In the genomic region with DNA sequence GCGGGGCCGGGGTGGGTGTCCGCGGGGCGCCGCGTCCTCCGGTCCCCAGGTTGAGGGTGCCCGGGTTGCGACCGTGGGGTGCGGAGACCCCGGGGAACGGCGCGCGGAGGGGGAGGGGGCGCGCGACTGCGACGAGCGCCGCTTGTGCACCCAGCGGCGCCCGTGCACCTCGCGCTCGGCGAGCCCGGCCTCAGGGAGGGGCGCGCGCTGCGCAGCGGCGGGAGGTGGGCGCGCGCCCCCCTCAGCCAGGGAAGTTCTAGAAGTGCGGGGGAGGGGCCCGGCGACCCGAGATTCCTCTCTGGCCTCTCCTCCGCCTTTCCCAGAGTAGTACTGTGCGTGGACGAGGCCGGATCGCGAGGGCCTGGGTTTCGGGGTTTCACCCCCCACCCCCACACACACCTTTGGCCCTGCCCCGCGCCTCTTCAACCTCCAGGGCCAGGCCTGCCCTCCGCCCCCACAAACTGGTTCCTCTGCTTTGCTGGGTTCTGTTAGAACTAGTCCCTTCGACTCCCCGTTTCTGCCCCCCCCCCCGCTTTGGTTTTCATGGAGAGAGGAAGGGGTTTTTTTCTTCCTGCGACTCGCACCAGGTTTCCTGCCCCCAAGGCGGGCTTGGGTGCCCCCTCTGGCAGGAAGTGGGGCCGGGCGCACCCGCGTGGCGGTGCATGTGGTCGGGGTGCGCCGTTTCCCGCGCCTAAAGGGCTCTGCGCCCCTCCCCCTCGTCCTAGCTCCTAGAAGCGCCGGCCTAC, we compare ENCODE assay signal across 8 mouse cellular contexts. TPM values are rescaled to one million over a fixed set of nuclear protein-coding genes. Genes with fewer than 3 reads are reported as not detected.
DNase-seq lines count a peak whose midpoint lies in the region; ATAC-seq and TF ChIP-seq lines count a peak whose summit lies in the region.

No protein-coding gene starts in this region.

- H3K9ac ChIP-seq in hindbrain, embryonic 12.5 days: peak overlapping the region; percentile 93
- H3K9ac ChIP-seq in liver, embryonic 16.5 days (ENCODE audit: low read depth, low read length): peak overlapping the region; percentile 83
- H3K9ac ChIP-seq in neural tube, embryonic 11.5 days (ENCODE audit: low read length): peak overlapping the region; percentile 93

- peak overlapping the region; percentile 80 for H3K27ac ChIP-seq in cerebellum, adult 2 months (ENCODE audit: insufficient read depth, low read length)
- H3K27ac ChIP-seq in hindbrain, embryonic 12.5 days: peak overlapping the region; percentile 95
- H3K27ac ChIP-seq in liver, embryonic 16.5 days (ENCODE audit: low read length): peak overlapping the region; percentile 92
- peak overlapping the region; percentile 97 for H3K27ac ChIP-seq in neural tube, embryonic 11.5 days (ENCODE audit: low read depth, low read length)

- peak; percentile 51 for ATAC-seq in hindbrain, embryonic 12.5 days (ENCODE audit: low FRiP score)
- peak; percentile 9 for ATAC-seq in liver, embryonic 16.5 days (ENCODE audit: low read depth)
- ATAC-seq in neural tube, embryonic 11.5 days (ENCODE audit: insufficient read depth, low FRiP score, low TSS enrichment): peak; percentile 13; the same call in 1 of the 2 replicates

- 3% methylated on average over 70 of the region's 75 CpGs for WGBS in cerebellum, adult 2 months
- under 1% methylated on average over 62 of the region's 75 CpGs for WGBS in hindbrain, embryonic 12.5 days
- WGBS in liver, embryonic 16.5 days (ENCODE audit: insufficient replicate concordance): under 1% methylated on average over 50 of the region's 75 CpGs
- WGBS in neural tube, embryonic 11.5 days: under 1% methylated on average over 55 of the region's 75 CpGs

- no peak for TF ChIP-seq CTCF in cerebellum, adult 2 months (IDR thresholded peaks at IDR 0.05; ENCODE audit: borderline replicate concordance, insufficient read depth, low read depth, low read length)

- peaks cover 22% of the 10 kb centered on the region for H3K4me1 ChIP-seq in cerebellum, adult 2 months (ENCODE audit: control insufficient read depth, insufficient read depth, low read length)
- peaks cover 44% of the 10 kb centered on the region for H3K4me1 ChIP-seq in hindbrain, embryonic 12.5 days
- peaks cover 53% of the 10 kb centered on the region for H3K4me1 ChIP-seq in liver, embryonic 16.5 days (ENCODE audit: control insufficient read depth, low read depth, low read length)
- peaks cover 33% of the 10 kb centered on the region for H3K4me1 ChIP-seq in neural tube, embryonic 11.5 days (ENCODE audit: control insufficient read depth, insufficient read depth, low read length)

- no peaks in the 10 kb centered on the region for H3K27me3 ChIP-seq in cerebellum, adult 2 months (ENCODE audit: control insufficient read depth, insufficient read depth, low read length)
- H3K27me3 ChIP-seq in hindbrain, embryonic 12.5 days: peaks cover 10% of the 10 kb centered on the region; the same call in 1 of the 2 replicates
- H3K27me3 ChIP-seq in liver, embryonic 16.5 days (ENCODE audit: control insufficient read depth, insufficient read depth, low read depth, low read length): no peaks in the 10 kb centered on the region
- H3K27me3 ChIP-seq in neural tube, embryonic 11.5 days (ENCODE audit: control insufficient read depth, insufficient read depth, low read length): no peaks in the 10 kb centered on the region

- TF ChIP-seq POLR2A in cerebellum, adult 2 months (IDR thresholded peaks at IDR 0.05; ENCODE audit: borderline replicate concordance, insufficient read depth, low read length): no peak

- H3K4me3 ChIP-seq in cerebellum, adult 2 months (replicated peaks; ENCODE audit: insufficient read depth, low read depth, low read length): peak overlapping the region; percentile 85
- peak overlapping the region; percentile 89 for H3K4me3 ChIP-seq in hindbrain, embryonic 12.5 days
- H3K4me3 ChIP-seq in liver, embryonic 16.5 days (ENCODE audit: low read depth, low read length): peak overlapping the region; percentile 81
- H3K4me3 ChIP-seq in neural tube, embryonic 11.5 days (ENCODE audit: low read depth, low read length): peak overlapping the region; percentile 97

- H3K36me3 ChIP-seq in hindbrain, embryonic 12.5 days: peaks cover 12% of the 10 kb centered on the region; the same call in 1 of the 2 replicates
- peaks cover 4% of the 10 kb centered on the region; the same call in 1 of the 2 replicates for H3K36me3 ChIP-seq in liver, embryonic 16.5 days (ENCODE audit: control insufficient read depth, insufficient read depth)
- H3K36me3 ChIP-seq in neural tube, embryonic 11.5 days (ENCODE audit: control insufficient read depth, insufficient read depth, low read length): 0 out of 2 replicates have a peak, but pooled peaks cover 2% of the 10 kb centered on the region

- H3K9me3 ChIP-seq in hindbrain, embryonic 12.5 days (replicated peaks): no peaks in the 10 kb centered on the region
- no peaks in the 10 kb centered on the region for H3K9me3 ChIP-seq in liver, embryonic 16.5 days (replicated peaks; ENCODE audit: control insufficient read depth, low read length)
- H3K9me3 ChIP-seq in neural tube, embryonic 11.5 days (ENCODE audit: control insufficient read depth, low read length): no peaks in the 10 kb centered on the region

- H3K4me2 ChIP-seq in hindbrain, embryonic 12.5 days (replicated peaks): peak overlapping the region; percentile 82
- H3K4me2 ChIP-seq in liver, embryonic 16.5 days (ENCODE audit: low read depth, low read length): peak overlapping the region; percentile 92
- peak overlapping the region; percentile 91 for H3K4me2 ChIP-seq in neural tube, embryonic 11.5 days (ENCODE audit: low read depth)

- peak; percentile 48 to 64 for DNase-seq in cerebellum, adult 2 months
- DNase-seq in cerebellum, adult 9-10 months: no peak
- peak; percentile 71 to 72 for DNase-seq in B cell, adult 2 months
- peak; percentile 86 for DNase-seq in embryo, embryonic 10 days (ENCODE audit: low spot score)
- peak; percentile 79 for DNase-seq in neural tube, embryonic 11.5 days (ENCODE audit: low spot score)
- peak; percentile 95 for DNase-seq in thymus, postnatal 4 days

RNA-seq across cellular contexts. Expression of gene Hmga1, which starts 1.1 kb away (rescaled TPM):
- polyA plus RNA-seq in cerebellum, adult 2 months (2012; rRNA removed): 124 and 133 TPM in 2 replicates
- polyA plus RNA-seq in hindbrain, embryonic 12.5 days (2016; fragmentation: Nextera tagmentation; extraction: Ambion mirVana): 161 and 162 TPM in 2 replicates
- polyA plus RNA-seq in liver, embryonic 16.5 days (2015; fragmentation: Nextera tagmentation; extraction: Ambion mirVana): 98.3 and 104 TPM in 2 replicates
- polyA plus RNA-seq in neural tube, embryonic 11.5 days (2014; fragmentation: Nextera tagmentation; extraction: Ambion mirVana): 425 and 456 TPM in 2 replicates

RNA-seq across cellular contexts. Expression of gene AI413582, which starts 8.2 kb away (rescaled TPM):
- 98.9 and 104 TPM in 2 replicates for polyA plus RNA-seq in cerebellum, adult 2 months (2012; rRNA removed)
- polyA plus RNA-seq in hindbrain, embryonic 12.5 days (2016; fragmentation: Nextera tagmentation; extraction: Ambion mirVana): 19.8 and 21.9 TPM in 2 replicates
- 10.5 and 10.7 TPM in 2 replicates for polyA plus RNA-seq in liver, embryonic 16.5 days (2015; fragmentation: Nextera tagmentation; extraction: Ambion mirVana)
- polyA plus RNA-seq in neural tube, embryonic 11.5 days (2014; fragmentation: Nextera tagmentation; extraction: Ambion mirVana): 19.3 and 24.4 TPM in 2 replicates

RNA-seq across cellular contexts. Expression of gene Grm4, which starts 36.2 kb away (rescaled TPM):
- 310 and 403 TPM in 2 replicates for polyA plus RNA-seq in cerebellum, adult 2 months (2012; rRNA removed)
- 3.7 and 4.2 TPM in 2 replicates for polyA plus RNA-seq in hindbrain, embryonic 12.5 days (2016; fragmentation: Nextera tagmentation; extraction: Ambion mirVana)
- not detected in 2 replicates for polyA plus RNA-seq in liver, embryonic 16.5 days (2015; fragmentation: Nextera tagmentation; extraction: Ambion mirVana)
- polyA plus RNA-seq in neural tube, embryonic 11.5 days (2014; fragmentation: Nextera tagmentation; extraction: Ambion mirVana): 1.8 and 2.5 TPM in 2 replicates

Comparison
In these comparisons a context has a peak if more than half of its experiments do, and no peak if none do; other contexts are left out.
1. RNA of gene Grm4, which starts 36.2 kb away (polyA plus RNA-seq): 310 to 403 TPM in cerebellum, adult 2 months; 3.7 to 4.2 TPM in hindbrain, embryonic 12.5 days, 1.8 to 2.5 TPM in neural tube, embryonic 11.5 days and not detected in liver, embryonic 16.5 days; every median in the first group is over 10 times any median in the second.
2. Peak in every context shown above with its lines, with median percentiles within 50 percentile points of each other: H3K27ac ChIP-seq, H3K4me3 ChIP-seq, ATAC-seq, H3K4me2 ChIP-seq and H3K9ac ChIP-seq.